Mouse (Mus musculus): ENCODE data around the gene Ankrd34a. TPM values are rescaled to one million over a fixed set of nuclear protein-coding genes. Genes with fewer than 3 reads are reported as not detected.

Gene Ankrd34a
- total and polyA plus RNA-seq, 3 experiments, result 0.04 to 0.11 TPM; not detected in 1

DNA sequence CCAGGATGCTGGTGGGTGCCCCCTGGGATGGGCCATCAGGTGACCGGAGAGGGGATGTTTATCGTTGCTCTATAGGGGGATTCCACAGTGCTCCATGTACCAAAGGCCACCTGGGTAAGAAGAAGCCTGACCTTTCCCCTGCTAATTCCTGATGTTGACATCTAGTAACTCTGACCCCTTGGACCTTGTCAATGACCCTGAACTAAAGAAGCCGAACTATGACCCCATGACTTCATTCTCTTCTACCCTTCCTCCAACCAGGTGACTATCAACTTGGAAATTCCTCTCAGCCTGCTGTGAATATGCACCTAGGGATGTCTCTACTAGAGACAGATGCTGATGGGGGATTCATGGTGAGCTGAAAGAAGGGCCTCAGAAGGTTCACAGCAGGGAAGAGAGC is 50.9 kb downstream of the Ankrd34a start:
- dilution Hi-C loops (cut with MboI; ENCODE audit: extremely low pct_ligation_motif_present, extremely low pct_unique_long_range_greater_than_20kb, low sequenced_read_pairs) (no loop called here), in situ Hi-C loops (cut with MboI; ENCODE audit: low pct_ligation_motif_present, low pct_unique_long_range_greater_than_20kb, low sequenced_read_pairs) (loop anchor here (5.0 kb wide), 1 partner anchor 105 kb away; no protein-coding TSS in a partner anchor)
- Histone ChIP-seq H3K9ac (ENCODE audit: insufficient read depth, low read depth) (no peak overlapping the region), H3K36me3 (replicated peaks in 1 of 2; ENCODE audit: control insufficient read depth in 1 of 2, insufficient read depth in 1 of 2, low read length in 1 of 2) (peaks cover 30 to 77% of the 10 kb centered on the region in 2 experiments), H3K27me3 (replicated peaks) (no peaks in the 10 kb centered on the region), H3K4me2 (ENCODE audit: insufficient read depth, low read depth, poor library complexity, severe bottlenecking) (no peak overlapping the region), H3K4me1 (ENCODE audit: control insufficient read depth in 1 of 2, insufficient read depth in 2 of 2) (peaks cover 15 to 20% of the 10 kb centered on the region in 2 experiments), H3K4me3 (replicated peaks in 1 of 3; ENCODE audit: low read depth in 2 of 3, low read length in 2 of 3, poor library complexity in 1 of 3) (no peak overlapping the region), H3K27ac (ENCODE audit: insufficient read depth, low read depth) (no peak overlapping the region), H3K79me2 (replicated peaks; ENCODE audit: control insufficient read depth, extremely low read depth, insufficient read depth, poor library complexity, severe bottlenecking) (no peaks in the 10 kb centered on the region), H3K9me3 (replicated peaks; ENCODE audit: low read length) (no peaks in the 10 kb centered on the region)
- TF ChIP-seq MAX (IDR thresholded peaks at IDR 0.05; ENCODE audit: low read length) (no peak), ZNF384 (IDR thresholded peaks at IDR 0.05; ENCODE audit: low read depth, low read length) (no peak), RCOR1 (conservative IDR thresholded peaks at IDR 0.05; ENCODE audit: low read depth, low read length) (no peak), NELFE (IDR thresholded peaks at IDR 0.05; ENCODE audit: low read depth, low read length) (no peak), MAZ (IDR thresholded peaks at IDR 0.05; ENCODE audit: low read depth, low read length) (no peak), UBTF (IDR thresholded peaks at IDR 0.05; ENCODE audit: low read depth, low read length) (no peak), ZMIZ1 (IDR thresholded peaks at IDR 0.05; ENCODE audit: low read depth, low read length) (no peak), MXI1 (IDR thresholded peaks at IDR 0.05; ENCODE audit: low read depth, low read length) (no peak), ETS1 (conservative IDR thresholded peaks at IDR 0.05; ENCODE audit: low read depth, low read length) (no peak), USF1 (IDR thresholded peaks at IDR 0.05; ENCODE audit: low read depth, low read length) (no peak), HCFC1 (IDR thresholded peaks at IDR 0.05; ENCODE audit: low read depth, low read length) (no peak), CTCF (conservative IDR thresholded peaks at IDR 0.05 in 1 of 2, IDR thresholded peaks at IDR 0.05 in 1 of 2; ENCODE audit: low read depth in 2 of 2, low read length in 2 of 2) (no peak), JUND (conservative IDR thresholded peaks at IDR 0.05; ENCODE audit: low read depth, low read length) (no peak), EP300 (IDR thresholded peaks at IDR 0.05; ENCODE audit: low read length) (no peak), TBP (conservative IDR thresholded peaks at IDR 0.05; ENCODE audit: low read depth, low read length) (no peak), POLR2A (IDR thresholded peaks at IDR 0.05; ENCODE audit: low read depth, low read length) (no peak), RAD21 (IDR thresholded peaks at IDR 0.05; ENCODE audit: low read depth, low read length) (no peak), MEF2A (IDR thresholded peaks at IDR 0.05; ENCODE audit: borderline replicate concordance, low read depth, low read length) (no peak)
- no peak for DNase-seq (ENCODE audit: extremely low read depth)

Other genes starting within 250 kb of the Ankrd34a start
- 0.13 TPM in 1 of 2 replicates, not detected in the other for gene BC107364, start 144.3 kb upstream of the Ankrd34a start, total RNA-seq (2012; rRNA removed)
- gene BC107364, start 144.3 kb upstream of the Ankrd34a start, total RNA-seq (2014; rRNA removed), result not detected in 2 replicates
- not detected in 2 replicates for gene BC107364, start 144.3 kb upstream of the Ankrd34a start, polyA plus RNA-seq (2012; ENCODE audit: insufficient read length, low read depth)
- gene Hfe2, start 71.5 kb upstream of the Ankrd34a start, total RNA-seq (2012; rRNA removed), result not detected in 2 replicates
- not detected in 2 replicates for gene Hfe2, start 71.5 kb upstream of the Ankrd34a start, total RNA-seq (2014; rRNA removed)
- not detected in 2 replicates for gene Hfe2, start 71.5 kb upstream of the Ankrd34a start, polyA plus RNA-seq (2012; ENCODE audit: insufficient read length, low read depth)
- 52.5 and 76.7 TPM in 2 replicates for gene Txnip, start 38.7 kb upstream of the Ankrd34a start, total RNA-seq (2012; rRNA removed)
- 184 and 220 TPM in 2 replicates for gene Txnip, start 38.7 kb upstream of the Ankrd34a start, total RNA-seq (2014; rRNA removed)
- gene Txnip, start 38.7 kb upstream of the Ankrd34a start, polyA plus RNA-seq (2012; ENCODE audit: insufficient read length, low read depth), result 39.2 and 41.8 TPM in 2 replicates
- 0.38 and 0.72 TPM in 2 replicates for gene Gm16253, start 19.7 kb upstream of the Ankrd34a start, total RNA-seq (2012; rRNA removed)
- gene Gm16253, start 19.7 kb upstream of the Ankrd34a start, total RNA-seq (2014; rRNA removed), result not detected in 2 replicates
- gene Gm16253, start 19.7 kb upstream of the Ankrd34a start, polyA plus RNA-seq (2012; ENCODE audit: insufficient read length, low read depth), result 0.46 TPM in 1 of 2 replicates, not detected in the other
- gene Polr3gl, start 2.5 kb upstream of the Ankrd34a start, total RNA-seq (2012; rRNA removed), result 10.4 and 13.7 TPM in 2 replicates
- 15.7 and 16.6 TPM in 2 replicates for gene Polr3gl, start 2.5 kb upstream of the Ankrd34a start, total RNA-seq (2014; rRNA removed)
- 18.8 and 28.4 TPM in 2 replicates for gene Polr3gl, start 2.5 kb upstream of the Ankrd34a start, polyA plus RNA-seq (2012; ENCODE audit: insufficient read length, low read depth)
- 2.9 and 4.5 TPM in 2 replicates for gene Lix1l, start 4.5 kb downstream of the Ankrd34a start, total RNA-seq (2012; rRNA removed)
- gene Lix1l, start 4.5 kb downstream of the Ankrd34a start, total RNA-seq (2014; rRNA removed), result 3.7 and 4.6 TPM in 2 replicates
- gene Lix1l, start 4.5 kb downstream of the Ankrd34a start, polyA plus RNA-seq (2012; ENCODE audit: insufficient read length, low read depth), result 4.0 and 4.7 TPM in 2 replicates
- gene Rbm8a, start 33.3 kb downstream of the Ankrd34a start, total RNA-seq (2012; rRNA removed), result 80.3 and 114 TPM in 2 replicates
- gene Rbm8a, start 33.3 kb downstream of the Ankrd34a start, total RNA-seq (2014; rRNA removed), result 50.2 and 59.7 TPM in 2 replicates
- gene Rbm8a, start 33.3 kb downstream of the Ankrd34a start, polyA plus RNA-seq (2012; ENCODE audit: insufficient read length, low read depth), result 187 and 377 TPM in 2 replicates
- gene Pex11b, start 38.7 kb downstream of the Ankrd34a start, total RNA-seq (2012; rRNA removed), result 23.4 and 23.9 TPM in 2 replicates
- 26.3 and 33.1 TPM in 2 replicates for gene Pex11b, start 38.7 kb downstream of the Ankrd34a start, total RNA-seq (2014; rRNA removed)
- 23.2 and 27.9 TPM in 2 replicates for gene Pex11b, start 38.7 kb downstream of the Ankrd34a start, polyA plus RNA-seq (2012; ENCODE audit: insufficient read length, low read depth)
- 0.08 and 0.13 TPM in 2 replicates for gene Gm42957, start 38.8 kb downstream of the Ankrd34a start, total RNA-seq (2012; rRNA removed)
- not detected in 2 replicates for gene Gm42957, start 38.8 kb downstream of the Ankrd34a start, total RNA-seq (2014; rRNA removed)
- gene Gm42957, start 38.8 kb downstream of the Ankrd34a start, polyA plus RNA-seq (2012; ENCODE audit: insufficient read length, low read depth), result 0.11 TPM in 1 of 2 replicates, not detected in the other
- 0.80 and 1.2 TPM in 2 replicates for gene Itga10, start 48.9 kb downstream of the Ankrd34a start, total RNA-seq (2012; rRNA removed)
- gene Itga10, start 48.9 kb downstream of the Ankrd34a start, total RNA-seq (2014; rRNA removed), result 0.36 and 0.46 TPM in 2 replicates
- 1.0 and 1.2 TPM in 2 replicates for gene Itga10, start 48.9 kb downstream of the Ankrd34a start, polyA plus RNA-seq (2012; ENCODE audit: insufficient read length, low read depth)
- gene Ankrd35, start 73.5 kb downstream of the Ankrd34a start, total RNA-seq (2012; rRNA removed), result 6.5 and 11.2 TPM in 2 replicates
- 0.51 and 0.78 TPM in 2 replicates for gene Ankrd35, start 73.5 kb downstream of the Ankrd34a start, total RNA-seq (2014; rRNA removed)
- 1.9 and 2.5 TPM in 2 replicates for gene Ankrd35, start 73.5 kb downstream of the Ankrd34a start, polyA plus RNA-seq (2012; ENCODE audit: insufficient read length, low read depth)
- gene Pias3, start 99.7 kb downstream of the Ankrd34a start, total RNA-seq (2012; rRNA removed), result 10.2 and 13.1 TPM in 2 replicates
- 5.9 and 6.3 TPM in 2 replicates for gene Pias3, start 99.7 kb downstream of the Ankrd34a start, total RNA-seq (2014; rRNA removed)
- 20.2 and 21.4 TPM in 2 replicates for gene Pias3, start 99.7 kb downstream of the Ankrd34a start, polyA plus RNA-seq (2012; ENCODE audit: insufficient read length, low read depth)
- gene Nudt17, start 111.9 kb downstream of the Ankrd34a start, total RNA-seq (2012; rRNA removed), result 0.84 and 1.0 TPM in 2 replicates
- gene Nudt17, start 111.9 kb downstream of the Ankrd34a start, total RNA-seq (2014; rRNA removed), result 0.21 and 0.39 TPM in 2 replicates
- gene Nudt17, start 111.9 kb downstream of the Ankrd34a start, polyA plus RNA-seq (2012; ENCODE audit: insufficient read length, low read depth), result 1.1 and 1.9 TPM in 2 replicates
- gene Polr3c, start 131.0 kb downstream of the Ankrd34a start, total RNA-seq (2012; rRNA removed), result 31.6 and 34.5 TPM in 2 replicates
- 14.6 and 18.1 TPM in 2 replicates for gene Polr3c, start 131.0 kb downstream of the Ankrd34a start, total RNA-seq (2014; rRNA removed)
- 78.3 and 79.5 TPM in 2 replicates for gene Polr3c, start 131.0 kb downstream of the Ankrd34a start, polyA plus RNA-seq (2012; ENCODE audit: insufficient read length, low read depth)
- gene Rnf115, start 131.0 kb downstream of the Ankrd34a start, total RNA-seq (2012; rRNA removed), result 25.8 and 28.5 TPM in 2 replicates
- 79.3 and 83.5 TPM in 2 replicates for gene Rnf115, start 131.0 kb downstream of the Ankrd34a start, total RNA-seq (2014; rRNA removed)
- 61.1 and 64.7 TPM in 2 replicates for gene Rnf115, start 131.0 kb downstream of the Ankrd34a start, polyA plus RNA-seq (2012; ENCODE audit: insufficient read length, low read depth)
- 0.13 TPM in 2 replicates for gene Pdzk1, start 232.6 kb downstream of the Ankrd34a start, total RNA-seq (2012; rRNA removed)
- gene Pdzk1, start 232.6 kb downstream of the Ankrd34a start, total RNA-seq (2014; rRNA removed), result not detected in 2 replicates
- 0.11 TPM in 1 of 2 replicates, not detected in the other for gene Pdzk1, start 232.6 kb downstream of the Ankrd34a start, polyA plus RNA-seq (2012; ENCODE audit: insufficient read length, low read depth)
- gene Cd160, start 232.7 kb downstream of the Ankrd34a start, total RNA-seq (2012; rRNA removed), result not detected in 2 replicates
- gene Cd160, start 232.7 kb downstream of the Ankrd34a start, total RNA-seq (2014; rRNA removed), result not detected in 2 replicates
- gene Cd160, start 232.7 kb downstream of the Ankrd34a start, polyA plus RNA-seq (2012; ENCODE audit: insufficient read length, low read depth), result 0.15 TPM in 1 of 2 replicates, not detected in the other

All from CH12.LX (cell line).